Mouse (Mus musculus): ENCODE results near the gene Cd34.

- TF ChIP-seq CTCF (IDR thresholded peaks at IDR 0.05; ENCODE audit: control insufficient read depth, insufficient read depth, insufficient replicate concordance, low read depth, low read length): no peak
- no peak for TF ChIP-seq POLR2A (IDR thresholded peaks at IDR 0.05; ENCODE audit: control insufficient read depth, low read depth, low read length)
Observed at GRCm38 (mm10) chr1:194895287-194895686, 43.3 kb upstream of the Cd34 start.

All from testis, adult 2 months (tissue).